Mouse (Mus musculus) CH12F3 (cell line): ENCODE results near the gene Klhl10.

Source experiments
- in situ Hi-C: fragments of 300-500 bp; cut with MboI; formaldehyde crosslinking; loops from 2 replicates; pipeline ENCODE4 v1.14.3; 2020; ENCODE audit warnings: low sequenced_read_pairs

Gene Klhl10

DNA sequence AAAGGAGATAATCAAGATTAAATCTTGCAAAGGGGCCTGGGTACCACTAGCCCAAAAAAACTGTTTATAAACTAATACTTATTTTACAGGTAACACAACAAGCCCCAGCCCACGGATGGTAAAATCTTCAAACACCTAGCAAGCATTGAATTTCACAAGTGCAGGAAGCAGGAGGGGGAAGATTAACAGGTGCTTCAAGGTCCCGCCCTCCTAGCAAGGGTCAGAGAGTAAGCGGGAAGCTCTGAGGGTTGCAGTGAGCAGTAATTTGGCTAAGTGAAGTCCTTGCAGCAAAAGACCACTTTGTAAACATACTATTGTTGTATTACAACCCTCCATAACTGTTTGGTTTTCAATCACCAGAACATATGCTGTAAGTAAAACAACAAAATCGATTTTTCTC lies 15.5 kb downstream of the Klhl10 start:
- in situ Hi-C loops: no loop called here

DNA sequence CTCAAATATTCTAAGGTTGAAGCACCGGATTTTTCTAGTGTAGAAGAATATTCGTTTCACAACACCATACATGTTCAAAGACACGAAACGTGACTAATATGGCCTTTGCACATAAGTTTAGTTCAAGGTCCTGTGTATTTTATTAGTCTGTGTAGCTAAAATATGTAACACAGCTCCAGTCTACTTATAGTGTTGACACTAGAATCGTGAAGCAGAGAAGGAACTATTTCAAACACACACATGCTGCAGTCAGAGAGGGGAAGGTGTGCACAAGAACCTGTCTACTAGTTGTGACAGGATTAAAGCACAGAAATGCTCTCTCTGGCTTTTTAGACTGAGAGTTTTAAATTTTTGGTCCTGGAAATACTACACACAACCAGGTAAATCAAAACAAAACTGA lies 16.0 kb downstream of the Klhl10 start:
- in situ Hi-C loops: no loop called here

DNA sequence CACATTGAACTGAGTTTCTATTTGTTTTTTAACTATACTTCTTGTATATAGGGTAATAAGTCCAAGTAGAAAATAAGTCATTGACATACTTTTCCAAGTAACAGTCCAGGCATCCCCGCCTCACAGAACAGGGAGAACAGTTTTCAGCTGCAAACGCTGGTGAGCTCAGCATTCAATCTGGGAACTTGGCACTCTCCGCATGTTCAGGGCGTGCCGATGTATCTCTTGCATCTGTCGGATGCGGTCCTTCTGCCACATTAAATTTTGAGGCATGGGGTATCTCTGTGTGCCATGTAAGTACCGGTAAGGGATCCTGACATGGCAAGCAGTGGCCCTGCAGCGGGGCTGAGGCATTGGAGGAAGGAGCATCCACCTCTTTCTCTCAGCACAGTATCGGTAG lies 21.0 kb downstream of the Klhl10 start:
- in situ Hi-C loops: no loop called here

DNA sequence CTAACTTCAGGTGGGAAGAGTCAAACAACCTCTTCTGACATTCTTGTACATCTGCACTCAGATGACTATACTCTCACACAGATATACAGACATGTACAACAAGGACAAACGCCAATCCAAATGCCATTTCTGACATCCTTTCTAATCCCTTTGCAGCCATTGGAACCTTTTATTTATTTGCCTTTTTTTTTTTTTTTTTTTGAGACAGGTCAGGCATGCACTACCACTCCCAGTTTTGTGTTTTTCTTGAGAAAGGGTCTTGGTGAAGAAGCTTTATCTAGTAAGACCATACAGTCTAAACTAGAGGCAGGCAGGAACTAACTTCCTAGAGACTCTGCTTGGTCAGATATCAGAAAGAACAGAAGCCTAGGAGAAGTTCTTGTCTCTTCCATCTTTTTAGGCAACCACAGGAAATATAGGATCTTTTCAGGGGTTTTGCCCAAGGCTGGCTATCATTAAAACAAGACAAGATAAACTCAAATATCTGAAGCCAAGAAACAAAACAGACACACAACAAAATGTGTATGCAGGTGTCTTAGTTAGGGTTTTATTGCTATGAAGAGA lies 23.6 kb downstream of the Klhl10 start:
- in situ Hi-C loops: no loop called here

DNA sequence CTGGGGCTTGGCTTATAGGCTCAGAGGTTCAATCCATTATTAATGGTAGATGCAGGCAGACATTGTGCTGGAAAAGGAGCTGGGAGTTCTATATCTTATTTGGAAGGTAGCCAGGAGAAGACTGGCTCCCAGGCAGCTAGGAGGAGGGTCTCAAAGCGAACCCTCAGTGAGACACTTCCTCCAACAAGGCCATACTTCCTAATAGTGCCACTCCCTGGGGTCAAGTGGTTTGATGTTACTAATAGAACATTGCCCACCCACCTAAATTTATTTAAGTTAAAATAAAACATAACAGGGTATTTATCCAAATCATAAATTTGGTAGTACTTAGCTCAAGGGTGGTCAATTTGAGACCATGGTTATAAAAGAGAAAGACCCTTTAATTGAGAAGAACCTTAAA lies 24.1 kb downstream of the Klhl10 start:
- in situ Hi-C loops: no loop called here

DNA sequence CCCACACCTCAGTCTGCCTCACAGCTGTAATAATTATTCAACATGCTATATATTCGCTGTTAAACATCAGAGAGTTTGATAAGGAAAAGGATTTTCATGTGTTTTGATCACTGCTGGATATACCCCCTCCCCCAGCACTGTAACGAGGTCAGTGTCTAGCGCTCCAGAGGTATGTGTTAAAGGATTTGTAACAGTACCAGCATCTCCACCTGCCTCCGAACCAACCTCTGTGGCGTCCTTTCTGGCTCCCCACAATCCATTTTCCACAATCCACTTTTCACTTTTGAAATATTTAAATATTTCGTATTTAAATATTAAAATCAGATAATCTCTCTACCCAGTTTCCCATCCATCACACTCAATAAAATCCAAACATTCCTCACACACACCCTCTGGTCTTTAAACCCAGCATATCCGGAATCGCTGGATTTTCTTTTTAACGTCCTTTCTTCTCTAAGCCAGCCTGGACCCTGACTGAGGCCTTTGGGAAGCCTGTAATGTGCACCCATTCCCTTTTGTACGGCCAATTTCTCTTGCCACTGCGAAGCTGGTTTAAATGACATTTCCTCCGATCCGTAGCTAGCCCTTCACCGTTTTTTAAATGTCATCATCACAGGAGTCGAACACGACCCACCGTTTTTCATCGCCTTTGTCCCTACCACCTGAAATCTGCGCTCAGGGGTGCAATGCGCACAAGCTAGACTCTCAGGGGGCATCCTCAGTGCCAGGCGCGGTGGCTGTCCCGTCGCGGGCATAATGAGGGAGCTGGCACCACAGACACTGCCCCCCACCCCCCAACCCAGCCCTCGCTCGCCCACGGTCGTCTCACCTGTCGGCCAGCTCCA lies 29.9 kb downstream of the Klhl10 start:
- in situ Hi-C loops: no loop called here

DNA sequence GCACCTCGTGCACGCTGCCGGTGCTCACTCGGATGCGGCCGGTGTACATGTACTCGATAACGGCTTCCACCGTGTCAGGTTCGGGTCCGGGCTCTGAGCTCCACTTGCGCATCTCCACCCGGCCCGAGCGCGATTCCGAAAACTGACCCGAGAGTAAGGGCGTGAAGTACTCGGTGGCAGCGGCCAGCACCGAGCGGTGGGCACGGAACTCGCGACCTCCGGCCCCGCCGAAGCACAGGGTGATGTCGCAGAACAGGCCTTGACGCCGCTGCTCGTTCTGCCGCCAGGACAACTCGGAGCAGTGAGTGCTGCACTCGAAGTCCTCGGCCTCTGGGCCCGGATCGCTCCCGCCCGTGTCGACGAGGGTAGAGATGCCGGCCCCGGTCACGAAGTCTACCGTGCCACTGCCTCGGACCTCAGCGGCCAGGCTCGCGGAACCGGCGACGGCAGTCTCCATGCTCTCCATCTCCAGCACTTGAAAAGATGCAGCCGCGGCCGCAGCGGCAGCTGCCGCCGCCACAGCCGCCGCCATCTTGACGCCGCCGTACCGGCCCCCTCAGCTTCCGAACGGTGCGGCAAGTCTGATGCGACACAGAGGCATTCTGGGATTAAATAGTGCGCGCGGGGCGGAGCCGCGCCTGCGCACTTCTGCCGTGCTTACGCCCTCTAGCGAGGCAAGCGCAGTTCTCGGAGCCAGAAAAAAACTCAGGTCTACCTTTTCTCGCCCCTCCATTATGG lies 30.6 kb downstream of the Klhl10 start, which contains the start of gene Klhl11:
Klhl11 (minus strand) TSS at position 545 of the 738 bp plus-strand sequence.
- in situ Hi-C loops: no loop called here

DNA sequence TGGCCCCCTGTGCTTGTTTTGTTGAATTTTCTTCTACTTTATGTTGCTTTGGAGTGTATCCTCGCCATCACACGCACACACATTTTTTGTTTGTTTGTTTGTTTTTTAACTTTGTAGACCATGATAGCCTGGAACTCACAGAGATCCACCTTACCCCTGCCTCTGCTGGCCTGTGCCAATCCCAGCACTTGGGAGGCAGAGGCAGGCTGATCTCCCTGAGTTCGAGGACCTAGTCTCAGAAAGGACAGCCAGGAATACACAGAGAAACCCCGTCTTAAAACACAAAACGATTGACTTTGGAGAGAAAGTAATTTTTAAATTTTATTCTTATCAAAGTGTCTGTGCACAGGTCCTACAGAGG lies 31.2 kb downstream of the Klhl10 start:
- in situ Hi-C loops: no loop called here

DNA sequence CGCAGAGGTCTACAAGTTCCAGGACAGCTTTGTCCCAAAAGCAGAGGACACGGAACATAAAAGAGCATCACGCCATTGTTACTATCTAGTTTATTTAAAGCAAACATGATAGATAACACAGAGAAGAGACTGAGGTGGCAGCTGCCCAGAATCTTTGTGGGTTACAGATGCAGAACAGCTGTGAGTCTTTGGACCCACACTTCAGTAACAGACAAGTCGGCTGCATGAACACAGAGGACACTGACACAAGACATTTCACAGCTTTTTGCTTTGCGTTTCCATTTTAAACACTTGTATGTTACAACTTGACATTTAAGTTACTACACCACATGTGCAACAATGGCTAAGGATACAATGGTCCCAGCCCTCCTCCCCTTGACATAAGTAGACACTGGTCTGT lies 34.6 kb downstream of the Klhl10 start:
- in situ Hi-C loops: no loop called here

DNA sequence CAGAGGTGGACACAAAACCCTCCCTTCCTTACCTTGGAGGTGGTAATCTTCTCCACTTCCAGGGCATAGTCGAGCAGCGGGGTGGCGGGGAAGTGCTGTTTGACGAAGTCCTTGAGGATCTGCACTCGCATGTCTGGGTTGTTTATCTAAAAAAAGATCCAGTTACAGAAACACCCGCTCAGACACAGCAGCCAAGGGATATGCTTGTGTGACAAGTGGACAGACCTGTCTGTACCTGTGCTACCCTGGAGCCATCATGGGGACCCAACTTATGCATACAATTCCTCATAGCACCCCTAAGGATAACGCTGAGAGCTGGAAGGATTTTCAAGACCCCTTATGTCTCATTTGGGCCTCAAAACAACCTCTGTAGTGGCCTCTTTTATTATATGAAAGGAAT lies 37.4 kb downstream of the Klhl10 start:
- in situ Hi-C loops: no loop called here

DNA sequence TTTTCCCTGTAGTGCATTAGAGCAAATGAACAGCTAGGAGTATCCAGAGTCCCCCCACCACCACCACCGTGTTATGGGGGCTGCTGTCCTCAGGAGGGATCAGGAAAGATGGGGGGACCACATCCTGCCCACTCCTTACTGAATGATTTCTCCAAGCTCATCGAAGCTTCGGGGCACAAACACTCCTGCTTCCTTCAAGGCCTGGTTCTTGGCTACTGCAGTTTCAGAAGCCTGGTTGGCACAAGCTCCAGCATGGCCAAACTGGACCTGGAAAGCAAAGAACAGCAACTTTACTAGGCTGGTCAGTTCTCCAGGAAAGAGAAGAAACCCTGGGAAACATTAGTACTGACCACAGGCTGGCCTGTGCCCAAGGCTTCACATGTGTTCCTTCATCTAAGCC lies 42.7 kb downstream of the Klhl10 start:
- in situ Hi-C loops: no loop called here

DNA sequence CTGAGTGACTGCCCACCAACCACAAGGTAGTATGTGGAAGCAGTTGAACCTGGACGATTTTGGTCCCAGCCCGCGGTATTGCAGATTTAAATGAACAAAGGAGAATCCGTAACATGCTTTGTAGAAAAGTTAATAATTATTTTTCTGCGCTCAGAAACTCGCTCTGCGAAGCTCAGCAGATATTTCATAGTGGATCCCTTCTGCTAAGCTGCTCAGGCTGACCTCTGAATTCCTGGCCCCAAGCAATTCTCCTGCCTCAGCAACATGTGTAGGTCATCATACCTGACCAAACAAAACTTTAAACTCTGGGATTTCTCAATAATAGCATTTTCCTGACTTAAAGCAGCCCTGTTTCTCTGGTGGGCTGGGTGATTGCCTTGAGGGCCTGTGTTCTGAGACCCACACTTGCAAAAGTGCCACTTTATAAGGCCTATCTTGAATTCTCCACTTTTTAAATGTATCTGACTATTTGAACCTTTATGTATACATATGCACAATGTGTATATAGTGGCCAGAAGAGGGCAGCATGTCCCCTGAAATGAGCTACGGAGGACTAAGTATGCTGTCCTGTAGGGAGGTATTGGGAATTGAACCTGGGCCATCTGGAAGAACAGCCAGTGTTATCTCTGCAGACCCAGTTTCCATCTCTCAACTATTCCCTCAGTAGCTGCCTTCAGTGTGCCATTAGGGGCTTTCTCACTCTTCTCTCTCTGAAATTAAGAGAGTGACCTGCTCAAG lies 44.3 kb downstream of the Klhl10 start:
- in situ Hi-C loops: no loop called here

DNA sequence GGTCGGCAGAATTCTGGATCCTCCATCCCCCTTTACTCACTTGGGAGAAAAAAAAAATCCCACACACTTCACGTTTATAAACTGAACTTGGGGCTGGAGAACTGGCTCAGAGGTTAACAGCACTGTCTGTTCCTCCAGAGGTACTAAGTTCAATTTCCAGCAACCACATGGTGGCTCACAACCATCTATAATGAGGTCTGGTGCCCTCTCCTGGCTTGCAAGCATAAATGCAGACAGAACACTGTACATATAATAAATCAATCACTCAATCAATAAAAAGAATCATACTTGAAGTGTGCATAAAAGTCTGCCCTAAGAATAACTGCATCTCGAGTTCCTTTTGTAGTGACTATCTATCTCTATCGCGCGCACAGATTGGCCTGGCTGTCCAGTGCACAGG lies 49.2 kb downstream of the Klhl10 start:
- in situ Hi-C loops: loop anchor here (10.0 kb wide), 1 partner anchor 214 kb away; the partner anchor contains the start of gene Dhx58

DNA sequence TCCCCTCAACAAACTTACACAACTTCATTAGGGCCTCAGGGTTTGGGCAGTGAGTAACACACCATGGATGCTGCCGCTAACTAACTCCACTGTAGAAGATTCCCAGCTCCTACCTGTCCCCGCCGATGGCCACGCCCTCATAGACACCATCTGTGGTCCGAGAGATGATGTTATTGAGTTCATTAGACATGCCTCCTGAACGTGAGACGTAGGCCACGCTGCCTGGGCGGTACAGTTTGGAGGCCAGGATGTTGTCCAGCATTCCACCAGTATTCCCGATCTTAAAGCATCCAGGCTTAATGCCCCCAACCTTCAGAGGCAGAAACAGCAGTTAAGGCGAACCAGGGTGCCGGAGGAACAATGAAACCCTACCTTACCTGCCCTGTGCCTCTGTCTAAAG lies 52.1 kb downstream of the Klhl10 start:
- in situ Hi-C loops: loop anchor here (10.0 kb wide), 1 partner anchor 211 kb away; the partner anchor contains the start of gene Dhx58

DNA sequence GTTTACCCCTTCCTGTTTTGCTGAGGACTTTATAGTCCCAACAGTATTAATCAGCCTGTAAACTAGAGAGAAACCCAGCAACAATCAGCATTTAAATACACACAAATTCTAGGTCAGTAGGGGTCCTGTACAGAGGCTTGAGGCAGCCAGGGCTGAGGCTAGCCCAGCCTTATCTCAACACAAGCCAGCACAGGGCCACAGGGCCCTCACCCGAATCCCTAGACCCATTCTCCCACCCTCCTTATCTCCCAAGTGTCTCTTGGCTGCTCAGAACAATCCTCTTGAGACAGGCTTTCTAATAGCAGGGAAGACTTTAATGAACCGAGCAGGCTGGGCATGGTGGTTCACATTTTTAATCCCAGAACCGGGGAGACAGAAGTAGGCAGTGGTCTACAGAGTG lies 58.5 kb downstream of the Klhl10 start:
- in situ Hi-C loops: no loop called here

DNA sequence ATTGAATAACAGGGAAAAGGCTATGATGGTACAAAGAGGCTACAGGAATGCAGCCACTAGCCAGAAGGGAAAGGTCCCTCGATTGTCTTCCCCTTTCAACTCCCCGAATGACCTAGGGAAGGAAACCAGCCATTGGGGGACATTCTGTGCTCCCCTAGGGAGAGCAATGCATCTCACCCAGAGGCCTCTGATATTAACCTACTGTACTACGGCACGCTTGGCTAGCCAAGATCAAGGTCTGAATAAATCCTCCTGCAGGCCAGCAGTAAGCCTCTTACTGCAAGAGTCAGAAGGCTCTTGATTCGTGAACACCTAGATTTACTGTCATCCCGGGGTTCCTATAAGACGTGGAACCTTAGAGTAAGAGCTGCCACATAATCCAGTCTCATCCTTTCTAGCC lies 58.9 kb downstream of the Klhl10 start:
- in situ Hi-C loops: no loop called here

DNA sequence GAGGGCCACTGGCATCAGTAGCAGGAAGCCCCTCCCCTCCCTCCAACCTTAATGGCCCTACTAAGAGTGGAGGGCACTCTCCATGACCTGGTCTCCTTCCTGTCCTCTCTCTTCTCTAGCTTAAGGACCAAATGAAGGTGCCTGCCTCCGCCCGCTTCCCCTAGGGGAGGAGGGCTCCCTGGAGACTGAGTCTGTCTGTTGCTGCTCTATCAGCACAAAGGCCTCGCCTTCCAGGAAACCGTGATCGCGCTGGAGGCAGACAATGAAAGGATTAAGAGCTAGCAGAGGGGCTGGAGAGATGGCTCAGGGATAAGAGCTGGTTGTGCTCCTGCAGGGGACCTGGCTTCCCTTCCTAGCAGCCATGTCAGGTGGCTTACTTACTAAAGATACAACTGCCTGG lies 59.6 kb downstream of the Klhl10 start:
- in situ Hi-C loops: no loop called here

DNA sequence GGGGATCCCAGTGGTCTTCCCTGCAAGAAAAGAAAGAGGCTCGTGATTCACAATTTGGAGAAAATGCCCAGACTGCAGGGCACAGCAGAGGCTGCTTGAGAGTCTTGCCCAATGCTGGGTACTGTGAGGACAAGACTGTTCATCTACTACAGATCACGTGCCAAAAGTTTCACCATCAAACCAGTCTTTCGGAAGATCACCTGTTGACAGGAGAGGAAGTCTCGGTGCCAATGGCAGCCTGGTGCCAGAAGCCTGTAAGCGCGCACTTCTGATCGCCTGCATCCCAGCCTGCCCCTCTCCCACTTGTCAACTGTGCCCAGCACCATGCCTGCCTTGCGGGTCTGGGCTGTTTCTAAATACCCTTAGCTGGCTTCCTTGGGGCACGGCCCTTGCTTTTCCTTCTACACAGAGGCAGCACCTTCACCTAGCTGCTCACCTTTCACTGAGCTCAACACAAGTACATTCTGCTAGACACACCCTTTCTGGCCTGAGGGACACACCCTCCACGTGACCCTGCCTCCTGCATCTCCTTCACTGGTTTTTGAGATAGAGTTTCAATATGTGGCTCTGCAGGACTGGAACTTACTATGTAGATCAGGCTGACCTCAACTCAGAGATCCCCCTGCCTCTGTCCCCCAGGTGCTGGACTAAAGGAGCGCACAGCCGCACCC lies 63.4 kb downstream of the Klhl10 start:
- in situ Hi-C loops: no loop called here

DNA sequence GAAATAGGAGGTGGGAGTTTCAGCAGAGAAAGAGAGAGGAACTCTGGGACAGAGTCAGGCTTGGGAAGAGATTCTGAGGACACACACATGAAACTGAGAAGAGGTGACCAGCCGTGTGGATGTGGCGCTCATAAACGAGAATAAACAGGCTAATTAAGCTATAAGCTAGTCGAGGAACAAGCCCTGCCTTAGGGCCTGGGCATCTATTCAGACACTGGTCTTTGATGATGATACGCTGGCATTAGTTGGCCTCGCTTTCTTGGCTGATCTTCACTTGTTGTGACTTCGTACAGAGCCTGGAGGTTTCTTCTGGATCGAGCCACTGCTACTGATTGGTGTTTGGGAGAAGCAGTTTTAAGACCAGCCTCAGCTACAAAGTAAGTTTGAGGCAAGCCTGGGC lies 64.3 kb downstream of the Klhl10 start:
- in situ Hi-C loops: no loop called here
